Mouse (Mus musculus): Measurements from ENCODE around the gene Zfp235.

Zfp235 gene

GRCm38 (mm10) chr7:24133996-24134828, at the start of gene Zfp235:
Zfp235 (plus strand) TSS chr7:24134169.
- DNase-seq = peak; percentile 90 to 92

- no peak for DNase-seq
Observed at GRCm38 (mm10) chr7:24086871-24087270, 47.1 kb upstream of the Zfp235 start.

GRCm38 (mm10) chr7:24087485-24088125, 46.4 kb upstream of the Zfp235 start:
- DNase-seq = no peak

GRCm38 (mm10) chr7:24104403-24104802, 29.6 kb upstream of the Zfp235 start:
- no peak for DNase-seq

DNA sequence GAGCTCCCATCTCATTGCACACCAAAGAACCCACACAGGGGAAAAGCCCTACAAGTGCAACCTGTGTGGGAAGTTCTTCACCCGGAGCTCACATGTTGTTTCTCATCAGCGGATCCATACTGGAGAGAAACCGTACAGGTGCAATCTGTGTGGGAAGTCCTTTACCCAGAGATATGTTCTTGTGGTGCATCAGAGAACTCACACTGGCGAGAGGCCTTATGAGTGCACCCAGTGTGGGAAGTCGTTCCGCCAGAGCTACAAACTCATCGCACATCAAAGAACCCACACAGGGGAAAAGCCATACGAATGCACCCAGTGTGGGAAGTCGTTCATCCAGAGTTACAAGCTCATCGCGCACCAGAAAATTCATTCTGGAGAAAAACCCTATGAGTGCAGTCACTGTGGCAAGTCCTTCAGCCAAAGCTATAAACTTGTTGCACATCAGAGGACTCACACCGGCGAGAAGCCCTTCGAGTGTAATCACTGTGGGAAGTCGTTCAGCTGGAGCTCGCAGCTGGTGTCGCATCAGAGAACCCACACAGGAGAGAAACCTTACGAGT, 28.7 kb upstream of the Zfp235 start:
- DNase-seq = peak in 1 of 2 experiments; percentile 13

DNA sequence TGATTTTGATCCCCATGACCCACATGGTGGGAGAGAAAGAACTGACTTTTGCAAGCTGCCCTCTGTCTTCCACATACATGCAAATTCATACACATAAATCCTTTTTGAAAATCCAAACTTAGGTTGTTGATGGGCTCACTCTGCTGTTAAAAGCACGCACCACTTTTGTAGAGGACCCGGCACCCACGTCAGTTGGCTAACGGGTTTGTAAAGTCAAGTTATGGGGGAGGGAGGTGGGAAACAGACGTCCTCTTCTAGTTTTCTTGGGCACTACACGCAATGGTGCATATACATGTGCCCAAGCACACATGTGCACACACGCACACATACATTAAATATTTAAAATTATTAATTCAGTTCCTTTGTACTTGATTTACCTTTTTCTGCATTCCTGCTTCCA, 23.1 kb upstream of the Zfp235 start:
- DNase-seq = no peak

DNA sequence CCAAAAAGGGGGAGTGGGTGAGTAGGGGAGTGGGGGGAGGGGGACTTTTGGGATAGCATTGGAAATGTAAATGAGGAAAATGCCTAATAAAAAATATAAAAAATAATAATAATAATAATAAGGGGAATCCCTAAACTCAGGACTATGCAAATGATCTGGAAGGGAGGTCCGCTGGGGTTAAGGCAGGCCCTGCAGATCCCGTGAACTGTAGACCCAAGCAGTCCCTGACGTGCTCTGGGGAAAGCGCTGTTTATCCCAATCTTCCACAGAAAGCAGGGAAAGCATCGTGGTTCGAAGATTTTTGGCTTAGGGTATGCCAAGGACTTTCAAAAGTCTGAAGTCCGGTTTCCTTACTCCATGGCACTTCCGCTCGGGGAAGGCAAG, 22.2 kb upstream of the Zfp235 start:
- peak in 1 of 2 experiments; percentile 41 for DNase-seq

DNA sequence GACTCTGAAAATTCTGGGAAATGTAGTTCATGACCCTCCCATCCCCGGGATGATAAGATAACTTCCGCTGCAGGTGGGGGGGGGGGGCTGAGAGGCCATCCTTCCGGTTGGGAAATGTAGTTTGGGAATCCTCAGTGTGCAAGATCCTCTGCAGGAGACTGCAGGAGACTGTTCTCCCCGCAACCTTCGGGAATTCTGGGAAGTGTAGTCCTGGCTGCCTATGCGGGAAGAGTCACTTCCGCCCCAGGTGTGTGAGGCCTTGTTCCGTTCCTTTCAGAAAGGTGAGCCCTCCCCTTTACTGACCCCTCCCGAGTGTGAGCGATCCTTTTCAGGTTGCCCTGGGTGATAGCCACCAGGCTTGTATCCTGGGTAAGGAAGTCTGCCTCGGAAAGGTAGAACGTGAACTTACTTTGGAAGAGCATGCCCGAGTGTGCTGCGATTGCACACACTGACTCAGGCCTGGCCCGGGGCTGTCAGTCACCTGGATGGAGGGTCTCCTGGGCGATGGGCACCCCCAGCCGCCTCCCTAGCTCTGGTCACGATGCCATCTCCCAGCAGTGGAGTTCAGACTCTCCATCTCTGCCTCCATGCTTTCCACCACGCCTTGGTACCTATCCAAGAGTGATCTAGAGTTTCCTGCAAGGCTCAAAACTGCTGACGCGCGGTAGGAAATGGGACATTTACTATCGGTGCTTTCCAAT, 21.7 kb upstream of the Zfp235 start, which contains the start of gene Zfp112:
Gene Zfp112 (plus strand): TSS at position 159 of the 701 bp plus-strand sequence.
- DNase-seq = peak; percentile 87 to 91

DNA sequence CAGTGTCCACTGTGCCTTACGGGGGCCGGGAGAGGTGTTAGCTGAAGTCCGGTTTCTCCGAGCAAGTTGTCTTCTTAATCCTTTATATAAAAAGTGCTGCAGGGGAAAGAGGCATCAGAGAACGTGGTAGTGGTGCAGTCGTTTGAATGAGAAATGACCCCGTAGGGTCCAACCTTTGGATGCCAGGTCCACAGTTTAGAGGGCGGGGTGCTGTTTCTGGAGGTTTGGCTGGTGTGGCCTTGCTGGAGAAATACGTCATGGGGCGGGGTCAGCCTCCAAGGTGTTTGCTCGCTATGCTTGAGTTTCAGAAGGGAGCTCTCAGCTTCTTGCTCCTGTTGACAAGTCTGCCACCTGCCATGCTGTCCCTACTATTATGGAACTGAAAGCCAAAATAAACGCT, 21.0 kb upstream of the Zfp235 start:
- peak; percentile 75 to 76 for DNase-seq

DNA sequence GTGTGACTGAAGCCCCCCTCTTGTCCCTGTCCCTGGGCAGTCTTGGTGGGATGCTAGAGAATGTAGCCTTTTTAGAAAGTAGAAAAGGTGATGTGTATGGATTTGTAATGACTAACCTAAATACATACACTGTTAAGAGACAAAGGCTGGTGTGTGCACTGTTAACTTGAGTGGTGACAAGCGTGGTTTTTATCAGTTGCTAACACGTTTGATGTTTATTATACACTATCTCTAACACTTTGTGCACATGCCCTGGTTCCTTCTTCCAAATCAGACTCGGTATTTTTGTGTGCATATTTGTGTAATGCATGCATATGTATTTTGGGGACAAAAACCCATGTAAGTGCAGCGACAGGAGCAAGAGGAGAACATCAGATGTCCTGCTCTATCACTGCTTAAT, 17.3 kb upstream of the Zfp235 start:
- DNase-seq = no peak

DNA sequence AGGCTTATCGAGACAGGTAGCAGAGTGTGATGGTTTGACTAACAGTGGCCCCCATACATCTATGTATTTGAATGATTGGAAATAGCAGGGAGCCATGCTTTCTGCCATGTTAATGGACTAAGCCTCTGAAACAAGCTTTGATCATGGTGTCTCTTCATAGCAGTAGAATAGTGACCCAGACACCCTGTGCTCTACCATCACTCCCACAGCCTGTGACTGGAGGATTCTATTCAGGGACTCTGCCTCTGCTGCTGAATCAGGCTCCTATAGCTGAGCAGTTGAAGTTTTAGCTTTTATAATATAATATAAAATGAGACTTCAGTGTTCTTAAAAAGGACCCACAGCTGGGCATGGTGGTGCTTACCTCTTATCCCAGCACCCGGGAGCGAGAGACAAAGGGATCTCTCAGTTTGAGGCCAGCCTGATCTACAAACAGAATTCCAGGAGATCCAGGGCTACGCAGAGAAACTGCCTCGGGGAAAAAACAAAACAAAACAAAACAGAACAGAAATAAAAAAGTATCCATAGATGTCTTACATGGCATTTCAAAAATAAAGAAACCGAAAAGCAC, 459 bp upstream of the Zfp235 start:
- peak in 1 of 2 experiments; percentile 6 for DNase-seq

DNA sequence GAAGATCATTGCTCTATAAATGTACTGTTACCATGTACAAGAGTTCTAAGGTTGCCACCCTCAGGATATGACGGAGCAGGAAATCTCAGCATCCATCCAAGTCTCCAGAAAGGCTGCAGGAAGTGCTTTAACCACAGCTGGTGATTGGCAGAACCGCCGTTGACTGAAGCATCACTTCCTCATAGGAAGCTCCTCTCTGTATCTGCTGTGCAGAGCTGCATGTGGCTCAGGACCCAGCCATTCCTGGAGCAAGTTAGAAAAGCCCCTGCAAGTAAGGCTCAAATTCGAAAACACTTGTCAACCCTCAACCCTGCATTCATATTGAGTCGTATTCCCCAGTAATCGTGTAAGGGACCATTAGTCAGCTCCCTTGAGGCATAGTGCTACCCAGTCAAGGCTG, 8.6 kb downstream of the Zfp235 start:
- no peak for DNase-seq

DNA sequence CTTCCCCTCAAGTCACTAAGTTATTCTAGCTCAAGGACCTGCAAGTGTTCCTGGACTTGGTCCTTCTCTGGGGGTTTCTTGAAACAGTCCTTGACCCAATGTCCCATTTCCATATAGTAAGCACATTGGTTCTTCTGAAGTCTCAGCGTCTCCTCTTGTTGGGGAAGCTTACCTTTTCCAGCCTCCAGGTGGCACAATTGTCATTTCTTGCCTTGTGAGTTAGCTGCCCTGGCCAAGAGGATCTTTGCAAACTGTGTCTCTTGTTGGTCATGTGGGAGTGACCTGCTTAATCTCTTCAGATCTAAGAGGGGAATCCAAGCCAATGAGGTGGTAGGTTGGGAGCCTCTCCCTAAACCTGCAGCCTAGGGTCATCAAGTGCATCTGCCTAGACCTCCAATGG, 19.3 kb downstream of the Zfp235 start:
- DNase-seq = peak; percentile 26 to 31

DNA sequence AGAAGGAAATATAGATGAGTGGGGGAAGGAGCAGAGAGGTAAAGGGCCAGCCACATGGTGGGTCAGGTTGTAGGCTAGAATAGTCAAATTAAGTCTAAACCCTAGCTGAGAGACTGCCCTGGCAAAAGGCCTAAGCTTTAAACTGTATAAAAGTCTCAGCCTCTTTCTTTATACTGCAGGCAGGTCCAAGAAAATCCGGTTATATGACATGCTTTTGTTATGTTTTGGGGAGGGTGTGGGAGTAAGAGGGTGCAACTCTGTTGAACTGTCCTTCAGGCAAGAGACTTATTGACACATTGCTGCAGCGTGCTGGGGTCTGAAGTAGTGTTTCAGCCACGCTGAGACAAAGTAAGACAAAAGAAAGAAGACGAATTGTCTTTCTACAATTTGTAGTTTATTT, 38.2 kb downstream of the Zfp235 start:
- no peak for DNase-seq

DNA sequence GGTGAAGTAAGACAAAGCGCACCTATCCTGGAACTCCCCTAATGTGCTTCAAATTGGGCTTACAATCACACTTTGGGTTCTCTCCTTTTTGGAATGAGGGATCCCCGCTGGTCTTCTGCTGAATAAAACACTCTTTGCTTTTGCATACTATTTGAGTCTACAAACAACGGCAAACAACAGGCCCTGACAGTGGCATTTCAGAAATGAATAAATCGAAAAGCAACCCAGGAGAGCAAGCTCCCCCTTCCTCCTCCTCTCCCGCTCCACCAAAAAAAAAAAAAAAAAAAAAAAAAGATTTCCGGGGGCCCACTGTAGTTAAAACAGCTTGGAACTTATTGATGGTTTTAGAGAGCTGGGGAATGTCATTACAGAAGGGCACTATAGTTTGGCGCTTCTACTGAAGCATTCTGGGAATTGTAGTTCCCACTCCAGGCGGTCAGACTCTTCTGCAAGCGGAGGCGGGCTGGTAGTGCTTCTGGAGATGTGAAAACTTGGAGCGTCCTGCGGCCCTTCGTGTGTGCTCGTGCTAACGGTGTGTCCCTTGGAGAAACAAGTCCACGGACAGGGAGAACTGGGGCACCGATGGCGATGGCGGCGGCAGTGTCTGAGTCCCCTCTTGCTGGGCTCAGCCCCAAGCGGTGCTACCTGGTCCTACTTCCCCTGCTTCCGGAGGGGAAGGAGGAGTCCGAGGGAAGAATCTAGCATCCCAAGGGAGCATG, 40.8 kb downstream of the Zfp235 start, which contains the start of gene Zfp114:
Gene Zfp114 (plus strand): TSS at position 443 of the 719 bp plus-strand sequence.
- DNase-seq = peak; percentile 94 to 95

DNA sequence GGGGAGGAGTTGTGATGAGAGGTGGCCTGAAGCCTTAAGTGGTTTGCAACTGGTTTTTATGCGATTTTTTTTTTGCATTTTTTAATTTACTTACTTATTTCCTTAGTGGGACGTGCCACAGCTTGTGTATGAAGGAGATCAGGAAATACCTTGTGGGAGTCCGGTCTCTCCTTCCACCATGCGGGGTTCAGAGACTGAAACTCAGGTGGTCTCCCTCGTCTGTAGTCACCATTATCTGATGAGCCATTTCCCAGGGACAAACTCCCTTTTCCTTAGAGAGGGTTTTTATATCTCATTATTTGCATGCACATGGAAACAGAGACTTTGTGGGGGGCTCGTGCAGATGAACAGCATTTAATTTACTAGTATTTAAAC, 41.4 kb downstream of the Zfp235 start:
- DNase-seq = no peak

- DNase-seq = no peak
Observed at GRCm38 (mm10) chr7:24187611-24188010, 53.6 kb downstream of the Zfp235 start.

DNA sequence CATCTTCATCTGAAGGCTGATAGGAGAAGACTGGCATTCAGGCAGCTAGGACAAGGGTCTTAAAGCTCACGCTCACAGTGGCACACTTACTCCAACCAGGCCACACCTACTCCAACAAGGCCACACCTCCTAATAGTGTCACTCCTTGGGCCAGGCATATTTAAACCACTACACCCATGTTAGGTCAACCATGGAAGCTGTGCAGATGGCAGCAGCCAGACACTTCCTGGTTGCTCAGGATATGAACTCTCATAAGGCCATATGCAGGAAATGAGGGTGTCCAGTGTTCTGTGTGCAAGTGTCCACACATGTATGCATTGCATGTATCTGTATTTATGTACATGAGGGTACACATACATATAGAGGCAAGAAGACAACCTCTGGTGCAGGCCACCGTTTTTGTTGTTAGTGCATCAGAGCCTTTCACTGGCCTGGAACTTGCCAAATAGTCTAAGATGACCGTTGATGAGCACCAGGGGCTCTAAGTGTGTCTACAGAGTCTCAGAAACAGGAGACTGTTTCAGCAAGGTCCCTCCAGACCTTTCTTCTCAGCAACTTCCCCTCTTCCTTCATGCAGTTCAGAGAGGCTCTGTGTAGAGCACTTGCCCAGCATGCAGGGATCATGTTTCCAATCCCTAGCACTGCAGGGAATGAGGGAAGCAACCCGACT, 55.1 kb downstream of the Zfp235 start:
- DNase-seq = no peak

DNA sequence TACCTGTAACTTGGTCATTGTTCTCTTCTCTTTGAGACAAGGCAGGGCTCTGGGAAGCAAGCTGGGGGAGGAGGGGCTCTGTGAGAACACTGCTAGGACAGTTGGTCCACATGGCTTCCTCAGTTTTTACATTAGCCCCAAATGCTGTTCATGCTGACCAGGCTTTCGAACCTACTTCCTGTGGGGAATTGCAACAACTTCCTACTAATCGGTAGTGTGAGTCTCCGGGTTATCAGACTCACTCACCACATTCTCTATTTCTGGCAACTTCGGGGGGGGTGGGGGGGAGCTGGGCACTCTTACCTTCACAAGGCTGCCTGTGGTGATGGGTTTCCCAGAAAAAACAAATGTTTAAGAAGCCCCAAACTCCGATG, 55.6 kb downstream of the Zfp235 start:
- no peak for DNase-seq

- DNase-seq = no peak
Observed at GRCm38 (mm10) chr7:24191361-24191760, 57.4 kb downstream of the Zfp235 start.
